In the genomic region with DNA sequence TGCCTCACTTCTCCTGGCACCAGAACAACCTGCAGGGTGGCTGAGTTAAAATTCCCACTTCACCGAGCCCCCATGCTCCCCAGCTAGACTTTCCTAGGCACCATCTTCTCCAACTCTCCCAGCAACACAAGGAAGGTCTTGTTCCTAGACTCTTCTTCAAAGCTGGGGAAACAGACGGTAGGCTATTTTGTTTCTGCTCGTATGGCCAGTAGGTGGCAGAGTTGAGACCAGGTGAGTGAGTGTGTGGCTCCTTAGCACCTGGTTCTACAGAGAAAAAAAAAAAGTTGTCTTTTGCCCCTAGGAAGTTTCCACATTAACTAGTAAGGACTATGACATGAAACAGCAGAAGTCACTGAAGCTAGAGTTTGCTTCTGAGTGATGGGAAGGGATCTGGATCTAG, we compare ENCODE assay signal across 9 mouse cellular contexts. TPM values are rescaled to one million over a fixed set of nuclear protein-coding genes. Genes with fewer than 3 reads are reported as not detected.
DNase-seq lines count a peak whose midpoint lies in the region; ATAC-seq and TF ChIP-seq lines count a peak whose summit lies in the region.
"Had no signal": no experiment of that assay in that cellular context is flagged by ENCODE, and none has a peak within 500 bp of the region (broad histone marks: within the 10 kb centered on the region; RNA-seq: fewer than 3 reads in every experiment).

No protein-coding gene starts in this region.

- intact Hi-C loops in heart, postnatal 10 days (cut with DNase I), result loop anchor here (1.0 to 5.0 kb wide), 4 partner anchors 25 to 107 kb away; no protein-coding TSS in a partner anchor

- H3K36me3 ChIP-seq in hindbrain, embryonic 10.5 days, result no peaks in the 10 kb centered on the region
- no peaks in the 10 kb centered on the region for H3K36me3 ChIP-seq in hindbrain, embryonic 14.5 days (replicated peaks; ENCODE audit: control insufficient read depth, insufficient read depth)
- H3K36me3 ChIP-seq in CH12.LX (replicated peaks in 1 of 2; ENCODE audit: control insufficient read depth in 1 of 2, insufficient read depth in 1 of 2, low read length in 1 of 2), result no peaks in the 10 kb centered on the region
- H3K36me3 ChIP-seq: limb, embryonic 13.5 days had no signal

- 5% methylated on average over 3 of the region's 3 CpGs for WGBS in hindbrain, embryonic 10.5 days
- 3% methylated on average over 3 of the region's 3 CpGs for WGBS in hindbrain, embryonic 14.5 days

- H3K4me3 ChIP-seq in hindbrain, embryonic 10.5 days, result no peak overlapping the region
- H3K4me3 ChIP-seq in hindbrain, embryonic 14.5 days (replicated peaks; ENCODE audit: low read length), result no peak overlapping the region
- H3K4me3 ChIP-seq in CH12.LX (replicated peaks in 1 of 3; ENCODE audit: low read depth in 2 of 3, low read length in 2 of 3, poor library complexity in 1 of 3), result no peak overlapping the region
- H3K4me3 ChIP-seq: limb, embryonic 13.5 days had no signal

- H3K4me1 ChIP-seq in hindbrain, embryonic 10.5 days (replicated peaks), result peaks cover 47% of the 10 kb centered on the region
- H3K4me1 ChIP-seq in hindbrain, embryonic 14.5 days (replicated peaks; ENCODE audit: control insufficient read depth, insufficient read depth, low read length), result peaks cover 23% of the 10 kb centered on the region; the same call in 1 of the 2 replicates
- H3K4me1 ChIP-seq in CH12.LX (ENCODE audit: control insufficient read depth in 1 of 2, insufficient read depth in 2 of 2), result peaks cover 0 to 44% of the 10 kb centered on the region in 2 experiments; a peak in 2 of 4 replicates

- no peaks in the 10 kb centered on the region for H3K79me2 ChIP-seq in CH12.LX (replicated peaks; ENCODE audit: control insufficient read depth, extremely low read depth, insufficient read depth, poor library complexity, severe bottlenecking)

- in situ Hi-C loops in CH12.LX (cut with MboI; ENCODE audit: low pct_ligation_motif_present, low pct_unique_long_range_greater_than_20kb, low sequenced_read_pairs), result no loop called here

- peak; percentile 59 to 84 for TF ChIP-seq CTCF in CH12.LX (conservative IDR thresholded peaks at IDR 0.05 in 1 of 2, IDR thresholded peaks at IDR 0.05 in 1 of 2; ENCODE audit: low read depth in 2 of 2, low read length in 2 of 2)

- peaks cover 12% of the 10 kb centered on the region; the same call in 1 of the 2 replicates for H3K27me3 ChIP-seq in hindbrain, embryonic 10.5 days (ENCODE audit: insufficient read depth, poor library complexity, severe bottlenecking)
- peaks cover 24% of the 10 kb centered on the region for H3K27me3 ChIP-seq in hindbrain, embryonic 14.5 days (ENCODE audit: control insufficient read depth, insufficient read depth, low read length)
- H3K27me3 ChIP-seq in CH12.LX (replicated peaks), result peaks cover 5% of the 10 kb centered on the region
- H3K27me3 ChIP-seq: limb, embryonic 13.5 days had no signal

- peak; percentile 36 for DNase-seq in hindbrain, embryonic 10.5 days (ENCODE audit: low spot score)
- DNase-seq in hindbrain, embryonic 14.5 days (ENCODE audit: low spot score), result no peak
- DNase-seq in CH12.LX (ENCODE audit: extremely low read depth), result peak; percentile 60
- DNase-seq in adrenal gland, postnatal 25 days, result peak; percentile 56
- peak; percentile 60 to 78 for DNase-seq in heart, postnatal 10 days
- peak; percentile 58 to 72 for DNase-seq in lung, adult 18-20 months
- DNase-seq in yolk sac, embryonic 10.5 days (ENCODE audit: low spot score), result peak; percentile 70
- DNase-seq in ovary, adult 18-20 months (ENCODE audit: low spot score), result no peak

- dilution Hi-C loops in CH12.LX (cut with MboI; ENCODE audit: extremely low pct_ligation_motif_present, extremely low pct_unique_long_range_greater_than_20kb, low sequenced_read_pairs), result no loop called here

- H3K9ac ChIP-seq in hindbrain, embryonic 14.5 days, result no peak overlapping the region
- H3K9ac ChIP-seq in CH12.LX (ENCODE audit: insufficient read depth, low read depth), result no peak overlapping the region
- H3K9ac ChIP-seq: limb, embryonic 13.5 days had no signal

- H3K27ac ChIP-seq in hindbrain, embryonic 10.5 days, result no peak overlapping the region
- H3K27ac ChIP-seq in hindbrain, embryonic 14.5 days, result no peak overlapping the region
- no peak overlapping the region for H3K27ac ChIP-seq in CH12.LX (ENCODE audit: insufficient read depth, low read depth)
- H3K27ac ChIP-seq: limb, embryonic 13.5 days had no signal

- no peak for TF ChIP-seq POLR2A in CH12.LX (IDR thresholded peaks at IDR 0.05; ENCODE audit: low read depth, low read length)

- H3K9me3 ChIP-seq in hindbrain, embryonic 10.5 days, result no peaks in the 10 kb centered on the region
- no peaks in the 10 kb centered on the region for H3K9me3 ChIP-seq in hindbrain, embryonic 14.5 days (ENCODE audit: control insufficient read depth, low read length)
- H3K9me3 ChIP-seq in CH12.LX (replicated peaks; ENCODE audit: low read length), result peaks cover 15% of the 10 kb centered on the region
- H3K9me3 ChIP-seq: limb, embryonic 13.5 days had no signal

- no peak overlapping the region for H3K4me2 ChIP-seq in hindbrain, embryonic 14.5 days (replicated peaks)
- no peak overlapping the region for H3K4me2 ChIP-seq in CH12.LX (ENCODE audit: insufficient read depth, low read depth, poor library complexity, severe bottlenecking)
- H3K4me2 ChIP-seq: limb, embryonic 13.5 days had no signal

- TF ChIP-seq EP300 in CH12.LX (IDR thresholded peaks at IDR 0.05; ENCODE audit: low read length), result no peak

- no peak for ATAC-seq in hindbrain, embryonic 14.5 days (ENCODE audit: low FRiP score)

- TF ChIP-seq RAD21 in CH12.LX (IDR thresholded peaks at IDR 0.05; ENCODE audit: low read depth, low read length), result peak; percentile 60

TF ChIP-seq in CH12.LX, 34 proteins besides CTCF, POLR2A, EP300 and RAD21:
- TF ChIP-seq CHD2 (IDR thresholded peaks at IDR 0.05; ENCODE audit: low read length) (no peak), SMC3 (IDR thresholded peaks at IDR 0.05; ENCODE audit: low read depth, low read length) (peak; percentile 85), ZNF384 (IDR thresholded peaks at IDR 0.05; ENCODE audit: low read depth, low read length) (peak; percentile 89)
TF ChIP-seq in CH12.LX: peak in this region for 2.

RNA-seq across cellular contexts. Expression of gene Smad6, which starts 3.7 kb away (rescaled TPM):
- 5.3 and 6.7 TPM in 2 replicates for polyA plus RNA-seq in hindbrain, embryonic 10.5 days (2016; fragmentation: Nextera tagmentation; extraction: Ambion mirVana)
- 2.3 and 2.7 TPM in 2 replicates for polyA plus RNA-seq in hindbrain, embryonic 14.5 days (2014; fragmentation: Nextera tagmentation; extraction: Ambion mirVana)
- not detected in 2 replicates for total RNA-seq in CH12.LX (2012; rRNA removed)
- total RNA-seq in CH12.LX (2014; rRNA removed), result not detected in 2 replicates
- polyA plus RNA-seq in CH12.LX (2012; ENCODE audit: insufficient read length, low read depth), result 0.35 TPM in 1 of 2 replicates, not detected in the other
- total RNA-seq in adrenal gland, postnatal 25 days (2021), result 12.9 and 13.6 TPM in 2 replicates
- total RNA-seq in heart, postnatal 10 days (2021), result 10 to 100 TPM; 16.1 to 19.4 TPM

Comparison
In these comparisons a context has a peak if more than half of its experiments do, and no peak if none do; other contexts are left out.
1. DNase-seq: peak in hindbrain, embryonic 10.5 days (single experiment), CH12.LX (single experiment), adrenal gland, postnatal 25 days (single experiment), heart, postnatal 10 days (2 of 2), lung, adult 18-20 months (2 of 2) and yolk sac, embryonic 10.5 days (single experiment); none in hindbrain, embryonic 14.5 days (single experiment) and ovary, adult 18-20 months (single experiment).
2. RNA of gene Smad6, which starts 3.7 kb away (total RNA-seq): 16.1 to 19.4 TPM in heart, postnatal 10 days and 12.9 to 13.6 TPM in adrenal gland, postnatal 25 days; not detected in CH12.LX; every median in the first group is over 10 times any median in the second.